Comparison of ENCODE assay signal across 10 mouse cellular contexts in genomic region chr9:43808546-43808945, GRCm38 (mm10).
DNase-seq lines count a peak whose midpoint lies in the region; ATAC-seq and TF ChIP-seq lines count a peak whose summit lies in the region.
"Had no signal": no experiment of that assay in that cellular context is flagged by ENCODE, and none has a peak within 500 bp of the region (broad histone marks: within the 10 kb centered on the region; RNA-seq: fewer than 3 reads in every experiment).

No protein-coding gene starts in this region.

- no peak; the same call in 1 of the 2 replicates for ATAC-seq in embryonic facial prominence, embryonic 14.5 days (ENCODE audit: low read depth)
- ATAC-seq in limb, embryonic 11.5 days (ENCODE audit: insufficient number of reproducible peaks, low FRiP score, low TSS enrichment, low read depth) = no peak
- ATAC-seq in intestine, embryonic 16.5 days = no peak
- ATAC-seq: intestine, embryonic 15.5 days had no signal

- no peaks in the 10 kb centered on the region for H3K27me3 ChIP-seq in embryonic facial prominence, embryonic 14.5 days (replicated peaks; ENCODE audit: control insufficient read depth, insufficient read depth, low read length)
- H3K27me3 ChIP-seq in limb, embryonic 11.5 days (ENCODE audit: control insufficient read depth, insufficient read depth, low read length) = no peaks in the 10 kb centered on the region
- no peaks in the 10 kb centered on the region for H3K27me3 ChIP-seq in intestine, embryonic 16.5 days (replicated peaks; ENCODE audit: control insufficient read depth, insufficient read depth, low read length)
- H3K27me3 ChIP-seq: embryonic facial prominence, embryonic 13.5 days; intestine, embryonic 15.5 days had no signal

- no peak overlapping the region for H3K9ac ChIP-seq in embryonic facial prominence, embryonic 14.5 days (ENCODE audit: low read depth, low read length)
- no peak overlapping the region for H3K9ac ChIP-seq in limb, embryonic 11.5 days (ENCODE audit: low read length)
- H3K9ac ChIP-seq in intestine, embryonic 16.5 days (ENCODE audit: low read depth, low read length) = no peak overlapping the region
- H3K9ac ChIP-seq: embryonic facial prominence, embryonic 13.5 days; intestine, embryonic 15.5 days had no signal

- H3K36me3 ChIP-seq in embryonic facial prominence, embryonic 14.5 days (ENCODE audit: control insufficient read depth, insufficient read depth, low read length) = peaks cover 8% of the 10 kb centered on the region; the same call in 1 of the 2 replicates
- no peaks in the 10 kb centered on the region for H3K36me3 ChIP-seq in limb, embryonic 11.5 days (ENCODE audit: control insufficient read depth, insufficient read depth, low read length)
- 0 out of 2 replicates have a peak, but pooled peaks cover 2% of the 10 kb centered on the region for H3K36me3 ChIP-seq in intestine, embryonic 16.5 days (ENCODE audit: control insufficient read depth, insufficient read depth, low read length)
- H3K36me3 ChIP-seq: intestine, embryonic 15.5 days had no signal

- TF ChIP-seq POLR2A in brain, embryonic 14.5 days (IDR thresholded peaks at IDR 0.05; ENCODE audit: borderline replicate concordance, extremely low read depth, insufficient read depth, insufficient read length, poor library complexity, severe bottlenecking) = no peak

- H3K4me3 ChIP-seq in embryonic facial prominence, embryonic 14.5 days (ENCODE audit: low read depth, low read length) = no peak overlapping the region
- H3K4me3 ChIP-seq in limb, embryonic 11.5 days (ENCODE audit: low read depth, low read length) = no peak overlapping the region
- no peak overlapping the region for H3K4me3 ChIP-seq in intestine, embryonic 16.5 days (ENCODE audit: low read length)
- H3K4me3 ChIP-seq: embryonic facial prominence, embryonic 13.5 days; intestine, embryonic 15.5 days had no signal

- 17% methylated on average over 7 of the region's 7 CpGs for WGBS in embryonic facial prominence, embryonic 14.5 days
- WGBS in limb, embryonic 11.5 days = 14% methylated on average over 7 of the region's 7 CpGs
- WGBS in intestine, embryonic 16.5 days = 30% methylated on average over 7 of the region's 7 CpGs

- H3K4me1 ChIP-seq in embryonic facial prominence, embryonic 14.5 days (ENCODE audit: control insufficient read depth, insufficient read depth, low read length) = peaks cover 4% of the 10 kb centered on the region
- H3K4me1 ChIP-seq in limb, embryonic 11.5 days (ENCODE audit: control insufficient read depth, insufficient read depth, low read length) = peaks cover 10% of the 10 kb centered on the region; the same call in 1 of the 2 replicates
- no peaks in the 10 kb centered on the region for H3K4me1 ChIP-seq in intestine, embryonic 16.5 days (ENCODE audit: control insufficient read depth, insufficient read depth, low read length)

- no peaks in the 10 kb centered on the region for H3K9me3 ChIP-seq in embryonic facial prominence, embryonic 14.5 days (ENCODE audit: control insufficient read depth, low read length)
- no peaks in the 10 kb centered on the region for H3K9me3 ChIP-seq in limb, embryonic 11.5 days (ENCODE audit: control insufficient read depth, low read length)
- H3K9me3 ChIP-seq in intestine, embryonic 16.5 days (ENCODE audit: control insufficient read depth, low read length) = no peaks in the 10 kb centered on the region
- H3K9me3 ChIP-seq: embryonic facial prominence, embryonic 13.5 days; intestine, embryonic 15.5 days had no signal

- intact Hi-C loops in left cerebral cortex, postnatal 4 days (cut with DNase I) = no loop called here
- intact Hi-C loops in left cerebral cortex, postnatal 14 days (cut with DNase I) = no loop called here

- no peak overlapping the region for H3K27ac ChIP-seq in embryonic facial prominence, embryonic 14.5 days (replicated peaks; ENCODE audit: low read depth, low read length)
- no peak overlapping the region for H3K27ac ChIP-seq in limb, embryonic 11.5 days (replicated peaks; ENCODE audit: low read depth, low read length)
- no peak overlapping the region for H3K27ac ChIP-seq in intestine, embryonic 16.5 days (ENCODE audit: low read length)
- H3K27ac ChIP-seq: embryonic facial prominence, embryonic 13.5 days; intestine, embryonic 15.5 days had no signal

- TF ChIP-seq CTCF in brain, embryonic 14.5 days (IDR thresholded peaks at IDR 0.05; ENCODE audit: borderline replicate concordance, extremely low read depth, insufficient read depth, insufficient read length) = no peak

- H3K4me2 ChIP-seq in embryonic facial prominence, embryonic 14.5 days (ENCODE audit: low read depth, low read length) = 0 out of 2 replicates have a peak overlapping the region, but pooled peaks have one; percentile 10
- H3K4me2 ChIP-seq in limb, embryonic 11.5 days (ENCODE audit: low read depth, severe bottlenecking) = no peak overlapping the region
- no peak overlapping the region for H3K4me2 ChIP-seq in intestine, embryonic 16.5 days (ENCODE audit: low read depth, low read length)
- H3K4me2 ChIP-seq: embryonic facial prominence, embryonic 13.5 days; intestine, embryonic 15.5 days had no signal

- DNase-seq in left cerebral cortex, postnatal 4 days = peak; percentile 38
- no peak for DNase-seq in left cerebral cortex, postnatal 14 days (ENCODE audit: low spot score in 2 of 2)
- peak; percentile 79 for DNase-seq in brain, embryonic 14.5 days (ENCODE audit: low read depth)
- DNase-seq in embryonic facial prominence, embryonic 14.5 days (ENCODE audit: low spot score) = peak; percentile 76
- DNase-seq in limb, embryonic 11.5 days (ENCODE audit: low spot score) = peak; percentile 41
- no peak for DNase-seq in thymus, postnatal 4 days
- DNase-seq: right cerebral cortex, postnatal 14 days had no signal

Comparison
In these comparisons a context has a peak if more than half of its experiments do, and no peak if none do; other contexts are left out.
1. DNase-seq: peak in left cerebral cortex, postnatal 4 days (single experiment), brain, embryonic 14.5 days (single experiment), embryonic facial prominence, embryonic 14.5 days (single experiment) and limb, embryonic 11.5 days (single experiment); none in left cerebral cortex, postnatal 14 days (0 of 2) and thymus, postnatal 4 days (single experiment).